Mouse (Mus musculus) ES-Bruce4 (cell line): ENCODE data around the gene Ide. TPM values are rescaled to one million over a fixed set of nuclear protein-coding genes. Genes with fewer than 3 reads are reported as not detected.

Source experiments
- H3K27ac ChIP-seq: 2 replicates; pipeline ENCODE4 v1.5.1; 2012; ENCODE audit warnings: low read length, inconsistent platforms; ENCODE audit not compliant: insufficient read depth
- H3K27me3 ChIP-seq: 2 replicates; pipeline ENCODE4 v1.6.1; 2012; ENCODE audit warnings: mild to moderate bottlenecking, low read length, inconsistent platforms; ENCODE audit not compliant: control insufficient read depth, poor library complexity, insufficient read depth, severe bottlenecking
- H3K36me3 ChIP-seq: 2 replicates; pipeline ENCODE4 v1.6.1; 2012; ENCODE audit warnings: inconsistent platforms, mild to moderate bottlenecking, low read length, moderate library complexity; ENCODE audit not compliant: control insufficient read depth, poor library complexity, insufficient read depth, severe bottlenecking
- H3K4me1 ChIP-seq: one replicate; pipeline ENCODE4 v1.8.1; 2011; ENCODE audit warnings: low read length; ENCODE audit not compliant: control insufficient read depth, insufficient read depth
- H3K4me3 ChIP-seq: 2 replicates; pipeline ENCODE4 v1.5.1; 2011; ENCODE audit warnings: low read depth, mild to moderate bottlenecking, low read length
- H3K9ac ChIP-seq: 2 replicates; pipeline ENCODE4 v1.6.1; 2012; ENCODE audit warnings: low read depth, mild to moderate bottlenecking, inconsistent platforms; ENCODE audit not compliant: poor library complexity, severe bottlenecking
- H3K9me3 ChIP-seq: replicated peaks from 2 replicates; pipeline ENCODE4 v1.6.1; 2012; ENCODE audit warnings: mild to moderate bottlenecking, low read length, inconsistent platforms; ENCODE audit not compliant: control insufficient read depth, poor library complexity, insufficient read depth, severe bottlenecking
- CTCF ChIP-seq: IDR thresholded peaks from one replicate; pipeline ENCODE4 v1.8.1; 2011; ENCODE audit warnings: low read depth, low read length
- EP300 ChIP-seq: IDR thresholded peaks from 2 replicates; pipeline ENCODE4 v1.6.1; 2011; ENCODE audit warnings: low read depth, low read length; ENCODE audit not compliant: insufficient read depth
- POLR2A ChIP-seq: IDR thresholded peaks from one replicate; pipeline ENCODE4 v1.8.1; 2011; ENCODE audit warnings: low read length; ENCODE audit not compliant: insufficient read depth
- polyA plus RNA-seq: library from polyadenylated mRNA; stranded (reverse); fragments of >200 nt; gene quantifications from 2 replicates; pipeline ENCODE4 v1.2.4, GENCODE M21; 2011; ENCODE audit warnings: low read depth; ENCODE audit not compliant: missing spikeins, insufficient read depth, insufficient read length

The Ide gene
- 137 and 147 TPM in 2 replicates for polyA plus RNA-seq

- Histone ChIP-seq H3K9me3 (no peaks in the 10 kb centered on the region), H3K27ac (no peak within 1 kb of the TSS), H3K4me1 (no peaks in the 10 kb centered on the region), H3K27me3 (no peaks in the 10 kb centered on the region), H3K4me3 (no peak within 1 kb of the TSS), H3K9ac (no peak within 1 kb of the TSS), H3K36me3 (0 out of 2 replicates have a peak, but pooled peaks cover 2% of the 10 kb centered on the region)
- TF ChIP-seq POLR2A (no peak), EP300 (no peak), CTCF (no peak)
Measured at GRCm38 (mm10) chr19:37337752-37338151, at the start of gene Ide. Gene Ide, minus strand, starts transcription at chr19:37337852.

- TF ChIP-seq POLR2A (no peak), CTCF (no peak), EP300 (no peak)
- Histone ChIP-seq H3K4me1 (no peaks in the 10 kb centered on the region), H3K9ac (no peak overlapping the region), H3K27ac (no peak overlapping the region), H3K9me3 (no peaks in the 10 kb centered on the region; the same call in 1 of the 2 replicates), H3K4me3 (no peak overlapping the region), H3K27me3 (no peaks in the 10 kb centered on the region), H3K36me3 (peaks cover 60% of the 10 kb centered on the region)
Measured at GRCm38 (mm10) chr19:37386126-37386525, 48.5 kb upstream of the Ide start.

- no peak for TF ChIP-seq CTCF
- TF ChIP-seq EP300 = no peak
- Histone ChIP-seq H3K9ac (no peak overlapping the region), H3K27me3 (no peaks in the 10 kb centered on the region), H3K4me1 (peaks cover 2% of the 10 kb centered on the region), H3K4me3 (no peak overlapping the region), H3K27ac (no peak overlapping the region), H3K9me3 (no peaks in the 10 kb centered on the region), H3K36me3 (peaks cover 5% of the 10 kb centered on the region)
Measured at GRCm38 (mm10) chr19:37378816-37379215, 41.2 kb upstream of the Ide start.

- Histone ChIP-seq H3K27ac (no peak overlapping the region), H3K4me3 (peak overlapping the region; percentile 70), H3K9ac (peak overlapping the region; percentile 78), H3K27me3 (no peaks in the 10 kb centered on the region), H3K9me3 (no peaks in the 10 kb centered on the region), H3K36me3 (peaks cover 5% of the 10 kb centered on the region), H3K4me1 (peaks cover 2% of the 10 kb centered on the region)
- no peak for TF ChIP-seq EP300
- no peak for TF ChIP-seq POLR2A
- no peak for TF ChIP-seq CTCF
Measured at GRCm38 (mm10) chr19:37377404-37377990, 39.8 kb upstream of the Ide start.

GRCm38 (mm10) chr19:37376841-37377240 lies 39.2 kb upstream of the Ide start:
- peaks cover 2% of the 10 kb centered on the region for H3K4me1 ChIP-seq
- H3K9me3 ChIP-seq = no peaks in the 10 kb centered on the region
- TF ChIP-seq POLR2A = no peak
- TF ChIP-seq CTCF = no peak
- TF ChIP-seq EP300 = no peak
- no peak overlapping the region for H3K27ac ChIP-seq
- H3K36me3 ChIP-seq = no peaks in the 10 kb centered on the region; the same call in none of the 2 replicates
- H3K9ac ChIP-seq = peak overlapping the region; percentile 78
- no peaks in the 10 kb centered on the region for H3K27me3 ChIP-seq
- H3K4me3 ChIP-seq = peak overlapping the region; percentile 98

- Histone ChIP-seq H3K4me3 (peak within 1 kb of the TSS; percentile 98), H3K36me3 (no peaks in the 10 kb centered on the region; the same call in 1 of the 2 replicates), H3K4me1 (peaks cover 2% of the 10 kb centered on the region), H3K27ac (peak within 1 kb of the TSS; percentile 47), H3K27me3 (no peaks in the 10 kb centered on the region), H3K9me3 (no peaks in the 10 kb centered on the region), H3K9ac (peak within 1 kb of the TSS; percentile 78)
- TF ChIP-seq EP300 = no peak
- peak; percentile 67 for TF ChIP-seq POLR2A
Measured at GRCm38 (mm10) chr19:37375755-37376615, 38.3 kb upstream of the Ide start, which contains the start of gene Kif11. Gene Kif11, plus strand, starts transcription at chr19:37376403.
